Mouse (Mus musculus): ENCODE data around the gene 4921539E11Rik. TPM values are rescaled to one million over a fixed set of nuclear protein-coding genes. Genes with fewer than 3 reads are reported as not detected.

4921539E11Rik gene
- not detected for total RNA-seq (2021)
- long read RNA-seq, experiment 1, partial matches to known transcripts, result 0 of 1 reads
- long read RNA-seq, experiment 1, other reads (novel, unspliced or antisense), result 1 of 1 reads
- long read RNA-seq, experiment 2, result 0 reads

- DNase-seq (ENCODE audit: low spot score), result no peak
Measured at GRCm38 (mm10) chr4:103290763-103291162, at the start of gene 4921539E11Rik. 4921539E11Rik (minus strand) TSS chr4:103290863.

- DNase-seq (ENCODE audit: low spot score), result no peak
Measured at GRCm38 (mm10) chr4:103335134-103335533, 44.5 kb upstream of the 4921539E11Rik start.

- no peak for DNase-seq (ENCODE audit: low spot score)
Measured at GRCm38 (mm10) chr4:103329348-103329747, 38.7 kb upstream of the 4921539E11Rik start.

GRCm38 (mm10) chr4:103326994-103327393 is 36.3 kb upstream of the 4921539E11Rik start:
- DNase-seq (ENCODE audit: low spot score), result peak; percentile 59

GRCm38 (mm10) chr4:103324688-103325451 is 34.2 kb upstream of the 4921539E11Rik start:
- DNase-seq (ENCODE audit: low spot score), result peak; percentile 7

- peak; percentile 4 for DNase-seq (ENCODE audit: low spot score)
Measured at GRCm38 (mm10) chr4:103321461-103321860, 30.8 kb upstream of the 4921539E11Rik start.

GRCm38 (mm10) chr4:103315861-103316260 is 25.2 kb upstream of the 4921539E11Rik start:
- DNase-seq (ENCODE audit: low spot score), result no peak

GRCm38 (mm10) chr4:103314526-103314910 is 23.9 kb upstream of the 4921539E11Rik start:
- peak; percentile 6 for DNase-seq (ENCODE audit: low spot score)

GRCm38 (mm10) chr4:103313587-103314525 is 23.2 kb upstream of the 4921539E11Rik start, which contains the start of gene Oma1:
Oma1 (plus strand) TSS chr4:103313812.
- DNase-seq (ENCODE audit: low spot score), result peak; percentile 99

GRCm38 (mm10) chr4:103303851-103304250 is 13.2 kb upstream of the 4921539E11Rik start:
- no peak for DNase-seq (ENCODE audit: low spot score)

- no peak for DNase-seq (ENCODE audit: low spot score)
Measured at GRCm38 (mm10) chr4:103299342-103299741, 8.7 kb upstream of the 4921539E11Rik start.

- no peak for DNase-seq (ENCODE audit: low spot score)
Measured at GRCm38 (mm10) chr4:103288342-103288741, 2.3 kb downstream of the 4921539E11Rik start.

- no peak for DNase-seq (ENCODE audit: low spot score)
Measured at GRCm38 (mm10) chr4:103273021-103273420, 17.6 kb downstream of the 4921539E11Rik start.

GRCm38 (mm10) chr4:103269336-103269735 is 21.3 kb downstream of the 4921539E11Rik start:
- no peak for DNase-seq (ENCODE audit: low spot score)

- no peak for DNase-seq (ENCODE audit: low spot score)
Measured at GRCm38 (mm10) chr4:103265166-103265565, 25.5 kb downstream of the 4921539E11Rik start.

- no peak for DNase-seq (ENCODE audit: low spot score)
Measured at GRCm38 (mm10) chr4:103263812-103264396, 26.8 kb downstream of the 4921539E11Rik start.

- DNase-seq (ENCODE audit: low spot score), result no peak
Measured at GRCm38 (mm10) chr4:103263378-103263777, 27.3 kb downstream of the 4921539E11Rik start.

GRCm38 (mm10) chr4:103258817-103259216 is 31.8 kb downstream of the 4921539E11Rik start:
- DNase-seq (ENCODE audit: low spot score), result no peak

GRCm38 (mm10) chr4:103253846-103254245 is 36.8 kb downstream of the 4921539E11Rik start:
- DNase-seq (ENCODE audit: low spot score), result no peak

- DNase-seq (ENCODE audit: low spot score), result no peak
Measured at GRCm38 (mm10) chr4:103249436-103250085, 41.1 kb downstream of the 4921539E11Rik start.

GRCm38 (mm10) chr4:103247813-103248212 is 42.9 kb downstream of the 4921539E11Rik start:
- no peak for DNase-seq (ENCODE audit: low spot score)

Data from gastrocnemius, adult 18-20 months (tissue).